Mouse (Mus musculus) monocyte, adult 59 days (primary cell): ENCODE data around the gene Hist1h4f. TPM values are rescaled to one million over a fixed set of nuclear protein-coding genes. Genes with fewer than 3 reads are reported as not detected.

ENCODE experiments used
- total RNA-seq, 2 experiments: library from RNA; stranded (reverse); gene quantifications; one replicate each; pipeline ENCODE4 v1.2.4; 2023

The Hist1h4f gene
- total RNA-seq, 2 experiments from 2014 or later, result 82.9 to 103 TPM

Other genes starting within 250 kb of the Hist1h4f start
- gene Zfp322a, start 182.4 kb downstream of the Hist1h4f start, total RNA-seq, result 10 to 100 TPM; 14.1 to 14.9 TPM
- 1 to 10 TPM; 8.0 to 9.6 TPM for gene Abt1, start 127.8 kb downstream of the Hist1h4f start, total RNA-seq
- gene Btn1a1, start 85.7 kb downstream of the Hist1h4f start, total RNA-seq, result not detected
- not detected for gene Btn2a2, start 62.8 kb downstream of the Hist1h4f start, total RNA-seq
- 100 to 1,000 TPM; 288 to 289 TPM for gene Hist1h4h, start 20.6 kb downstream of the Hist1h4f start, total RNA-seq
- gene Hist1h2af, start 17.7 kb downstream of the Hist1h4f start, total RNA-seq, result 10 to 100 TPM; 13.0 to 16.8 TPM
- 1 to 10 TPM; 4.0 to 7.1 TPM for gene Hist1h3g, start 16.2 kb downstream of the Hist1h4f start, total RNA-seq
- gene Hist1h2bh, start 8.3 kb downstream of the Hist1h4f start, total RNA-seq, result 1 to 10 TPM; 5.8 to 8.7 TPM
- 10 to 100 TPM; 46.7 to 47.0 TPM for gene Hist1h3f, start 7.6 kb downstream of the Hist1h4f start, total RNA-seq
- 10 to 100 TPM; 41.3 to 48.8 TPM for gene Hist1h1d, start 1.6 kb upstream of the Hist1h4f start, total RNA-seq
- gene Hist1h3e, start 10.7 kb upstream of the Hist1h4f start, total RNA-seq, result 100 to 1,000 TPM; 229 to 249 TPM
- 10 to 100 TPM; 17.9 to 24.4 TPM for gene Hist1h2ae, start 19.6 kb upstream of the Hist1h4f start, total RNA-seq
- 100 to 1,000 TPM; 418 to 452 TPM for gene Hist1h2bg, start 19.7 kb upstream of the Hist1h4f start, total RNA-seq
- gene Hist1h2bf, start 22.5 kb upstream of the Hist1h4f start, total RNA-seq, result 100 to 1,000 TPM; 146 to 182 TPM
- gene Hist1h2ad, start 22.7 kb upstream of the Hist1h4f start, total RNA-seq, result 10 to 100 TPM; 32.0 to 39.2 TPM
- 10 to 100 TPM; 24.7 to 26.8 TPM for gene Hist1h3d, start 24.1 kb upstream of the Hist1h4f start, total RNA-seq
- gene Hist1h4d, start 29.9 kb upstream of the Hist1h4f start, total RNA-seq, result 100 to 1,000 TPM; 179 to 193 TPM
- gene Hist1h2be, start 69.5 kb upstream of the Hist1h4f start, total RNA-seq, result 10 to 100 TPM; 24.2 to 27.4 TPM
- 100 to 1,000 TPM; 580 to 629 TPM for gene Hist1h1e, start 70.9 kb upstream of the Hist1h4f start, total RNA-seq
- gene Hist1h2ac, start 132.3 kb upstream of the Hist1h4f start, total RNA-seq, result 10 to 100 TPM; 16.6 to 18.1 TPM
- 10 to 100 TPM; 36.5 to 38.0 TPM for gene Hist1h2bc, start 132.6 kb upstream of the Hist1h4f start, total RNA-seq
- gene Hist1h1t, start 144.2 kb upstream of the Hist1h4f start, total RNA-seq, result under 1 TPM in 1 of 2 experiments, not detected in 1; 0.73 TPM
- gene Hist1h4c, start 146.8 kb upstream of the Hist1h4f start, total RNA-seq, result 100 to 1,000 TPM; 164 to 221 TPM
- gene Hfe, start 159.2 kb upstream of the Hist1h4f start, total RNA-seq, result 100 to 1,000 TPM; 136 to 146 TPM
- 1,000 to 10,000 TPM; 1,025 to 1,075 TPM for gene Hist1h1c, start 187.2 kb upstream of the Hist1h4f start, total RNA-seq
- 1 to 10 TPM; 5.7 to 5.9 TPM for gene Hist1h3c, start 194.0 kb upstream of the Hist1h4f start, total RNA-seq
- 10 to 100 TPM; 58.8 to 70.5 TPM for gene Hist1h2bb, start 195.1 kb upstream of the Hist1h4f start, total RNA-seq
- 10 to 100 TPM; 44.8 to 51.5 TPM for gene Hist1h2ab, start 199.5 kb upstream of the Hist1h4f start, total RNA-seq
- 10 to 100 TPM; 32.0 to 33.9 TPM for gene Hist1h3b, start 200.6 kb upstream of the Hist1h4f start, total RNA-seq
- 100 to 1,000 TPM in 1 of 2 experiments, 10 to 100 TPM in 1; 84.1 to 109 TPM for gene Hist1h4b, start 205.4 kb upstream of the Hist1h4f start, total RNA-seq
- 100 to 1,000 TPM; 158 to 172 TPM for gene Hist1h4a, start 209.6 kb upstream of the Hist1h4f start, total RNA-seq
- gene Hist1h3a, start 210.7 kb upstream of the Hist1h4f start, total RNA-seq, result 100 to 1,000 TPM; 333 to 340 TPM
- 10 to 100 TPM; 34.1 to 37.9 TPM for gene Hist1h1a, start 212.0 kb upstream of the Hist1h4f start, total RNA-seq
- not detected for gene Trim38, start 218.3 kb upstream of the Hist1h4f start, total RNA-seq